Mouse (Mus musculus) kidney, adult 2 months (tissue): ENCODE data around the gene Khdrbs2. TPM values are rescaled to one million over a fixed set of nuclear protein-coding genes. Genes with fewer than 3 reads are reported as not detected.

Experiments used
- DNase-seq: peaks from one replicate; pipeline ENCODE4 v3.0.0; 2021
- H3K27ac ChIP-seq: fragments of 200-500 bp; 2 replicates; pipeline ENCODE4 v1.5.1; 2012; ENCODE audit warnings: low read depth, low read length, control low read depth, inconsistent platforms; ENCODE audit not compliant: insufficient read depth
- H3K27me3 ChIP-seq: fragments of 200-500 bp; replicated peaks from 2 replicates; pipeline ENCODE4 v1.6.1; 2012; ENCODE audit warnings: mild to moderate bottlenecking, moderate library complexity, low read length, inconsistent platforms; ENCODE audit not compliant: control insufficient read depth, insufficient read depth
- H3K36me3 ChIP-seq: fragments of 200-500 bp; 2 replicates; pipeline ENCODE4 v1.6.1; 2012; ENCODE audit warnings: mild to moderate bottlenecking, moderate library complexity, low read length, inconsistent platforms; ENCODE audit not compliant: control insufficient read depth, insufficient read depth
- H3K4me1 ChIP-seq: fragments of 200-500 bp; 2 replicates; pipeline ENCODE4 v1.6.1; 2011; ENCODE audit warnings: low read length; ENCODE audit not compliant: control insufficient read depth, insufficient read depth
- H3K4me3 ChIP-seq: fragments of 200-500 bp; 2 replicates; pipeline ENCODE4 v1.5.1; 2011; ENCODE audit warnings: mild to moderate bottlenecking, low read depth, low read length, control low read depth; ENCODE audit not compliant: insufficient read depth
- CTCF ChIP-seq: fragments of 200-500 bp; conservative IDR thresholded peaks from 2 replicates; pipeline ENCODE4 v1.5.1; 2011; ENCODE audit warnings: low read depth, mild to moderate bottlenecking, control low read depth, low read length, moderate library complexity, mixed read lengths; ENCODE audit not compliant: insufficient read depth, insufficient read length
- POLR2A ChIP-seq: fragments of 200-500 bp; IDR thresholded peaks from one replicate; pipeline ENCODE4 v1.6.1; 2011; ENCODE audit warnings: low read depth, low read length, control low read depth
- WGBS: fragments of 180-500 bp; shearing (Covaris S2); methylation state at CpG from one replicate; pipeline ENCODE4 v1.1.7; 2018; 5-methylcytosine and 5-hydroxymethylcytosine counted together
- polyA plus RNA-seq: library from polyadenylated mRNA; depleted of rRNA; stranded (reverse); fragments of >200 nt; gene quantifications from 2 replicates; pipeline ENCODE4 v1.2.3, GENCODE M21; 2012

Khdrbs2 gene
- polyA plus RNA-seq, 1 experiment: 0.03 TPM

DNA sequence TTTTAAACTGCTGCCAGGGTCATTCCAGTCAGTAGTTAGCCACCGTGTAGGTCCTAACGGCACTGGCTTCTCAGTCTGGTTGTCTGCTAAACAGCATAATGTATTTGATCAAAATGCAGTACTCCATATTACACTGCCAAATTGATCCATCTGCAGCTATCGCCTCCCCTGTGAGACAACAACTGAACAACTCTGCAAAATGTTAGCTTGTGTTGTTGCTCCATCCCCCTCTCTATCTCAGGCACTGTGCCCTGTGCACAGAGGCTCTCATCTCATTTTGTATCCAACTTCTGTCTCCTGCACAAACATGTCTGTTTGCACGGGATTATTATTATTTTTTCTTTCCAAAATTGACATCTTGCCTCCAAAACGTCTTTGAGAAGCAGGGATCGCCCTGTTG is 225.0 kb downstream of the Khdrbs2 start:
- TF ChIP-seq POLR2A: no peak
- DNase-seq: no peak
- Histone ChIP-seq H3K4me1 (no peaks in the 10 kb centered on the region), H3K27me3 (no peaks in the 10 kb centered on the region), H3K27ac (no peak overlapping the region), H3K4me3 (no peak overlapping the region), H3K36me3 (no peaks in the 10 kb centered on the region)
- 75% methylated on average over 6 of the region's 6 CpGs for WGBS

DNA sequence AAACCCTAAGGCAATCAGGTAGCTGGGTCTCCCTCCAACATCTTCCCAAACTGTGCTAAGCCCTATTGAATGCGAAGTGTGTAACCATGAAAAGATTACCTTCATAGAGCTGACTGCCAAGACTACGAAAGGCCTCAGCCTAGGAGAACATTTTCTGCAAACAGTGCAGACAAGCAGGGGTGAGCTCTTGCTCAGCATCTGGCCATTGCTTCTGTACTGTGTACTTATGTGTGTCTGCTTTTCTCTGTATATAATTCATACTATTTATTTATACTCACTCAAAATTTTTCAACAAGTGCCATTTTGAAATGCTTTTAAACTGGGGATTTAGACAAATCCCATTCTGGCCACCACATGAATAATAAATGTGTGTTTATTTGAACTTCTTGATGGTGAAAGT is 235.1 kb downstream of the Khdrbs2 start:
- H3K27ac ChIP-seq: no peak overlapping the region
- 84% methylated on average over 2 of the region's 2 CpGs for WGBS
- TF ChIP-seq CTCF (no peak), POLR2A (no peak)

DNA sequence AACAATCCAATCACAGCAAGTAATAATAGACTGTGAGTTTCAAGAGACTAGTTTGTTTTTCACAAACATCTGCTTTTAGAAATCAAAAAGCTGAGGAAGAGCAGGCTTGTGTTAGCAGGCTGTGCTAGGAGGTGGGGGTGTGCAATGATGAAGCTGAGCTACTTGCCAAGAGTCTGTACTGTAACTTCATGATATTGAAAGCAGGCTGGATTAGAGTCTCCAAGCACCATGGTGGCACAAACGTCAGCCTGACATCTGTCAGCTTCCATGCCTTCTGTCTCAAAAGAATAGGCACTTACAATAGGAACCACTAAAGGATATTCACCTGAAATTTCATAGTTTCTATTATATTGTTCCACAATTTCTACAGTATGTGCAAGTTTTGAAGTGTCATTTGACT is 255.9 kb downstream of the Khdrbs2 start:
- no peaks in the 10 kb centered on the region for H3K27me3 ChIP-seq
- no peak overlapping the region for H3K27ac ChIP-seq
- 46% methylated on average over 1 of the region's 1 CpGs for WGBS
- H3K4me1 ChIP-seq: no peaks in the 10 kb centered on the region
- H3K36me3 ChIP-seq: no peaks in the 10 kb centered on the region
- no peak overlapping the region for H3K4me3 ChIP-seq
- no peak for DNase-seq
- TF ChIP-seq POLR2A: no peak
- TF ChIP-seq CTCF: no peak

More for the DNA sequence above, 235.1 kb downstream of the Khdrbs2 start:
- Histone ChIP-seq H3K4me3 (no peak overlapping the region), H3K27me3 (no peaks in the 10 kb centered on the region), H3K36me3 (no peaks in the 10 kb centered on the region), H3K4me1 (no peaks in the 10 kb centered on the region)
- DNase-seq: no peak

DNA sequence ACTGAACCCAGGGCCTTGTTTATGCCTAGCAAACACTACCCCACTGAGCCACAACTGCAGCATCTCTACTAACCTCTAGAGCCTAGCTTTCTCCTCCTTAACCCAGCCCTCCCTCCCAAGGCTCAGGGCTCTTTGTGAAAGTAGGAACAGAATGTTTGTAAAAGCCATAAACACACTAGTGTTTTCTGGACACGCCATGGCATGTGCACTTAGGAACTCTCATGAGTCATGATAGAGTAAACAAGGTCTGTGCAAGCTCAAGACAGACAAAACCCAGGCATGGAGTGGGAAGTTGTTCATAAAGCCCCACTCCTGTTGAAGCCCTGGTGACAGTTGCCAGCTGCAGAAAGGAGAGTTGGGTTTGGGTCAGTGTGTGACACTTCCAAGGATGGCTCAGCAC is 257.0 kb downstream of the Khdrbs2 start:
- H3K36me3 ChIP-seq: no peaks in the 10 kb centered on the region
- H3K4me3 ChIP-seq: no peak overlapping the region
- H3K4me1 ChIP-seq: no peaks in the 10 kb centered on the region
- no peak for DNase-seq
- WGBS: 48% methylated on average over 1 of the region's 1 CpGs
- no peaks in the 10 kb centered on the region for H3K27me3 ChIP-seq
- no peak overlapping the region for H3K27ac ChIP-seq
- TF ChIP-seq POLR2A (no peak), CTCF (no peak)

- DNase-seq: no peak
These were observed 258.0 kb downstream of the Khdrbs2 start for GRCm38 (mm10) chr1:32430516-32430915.

DNA sequence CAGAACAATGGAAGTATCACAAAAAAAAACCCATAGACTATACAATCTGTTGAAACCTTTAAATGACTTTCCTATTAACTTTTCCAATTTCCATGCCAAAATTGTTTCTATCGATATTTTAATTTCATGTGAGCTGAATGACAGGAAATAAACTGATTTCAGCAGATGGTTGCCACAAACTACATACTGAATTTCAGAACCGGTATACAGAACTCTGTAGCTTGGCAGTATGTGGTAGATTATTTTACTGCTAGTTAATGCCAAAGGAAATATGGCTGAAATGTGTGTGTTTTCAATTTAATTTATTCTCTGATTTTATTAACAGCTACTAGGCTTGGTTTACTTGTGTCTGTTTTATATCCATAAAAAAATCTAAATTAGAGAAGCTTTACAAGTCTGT is 260.6 kb downstream of the Khdrbs2 start:
- Histone ChIP-seq H3K27ac (no peak overlapping the region), H3K4me3 (no peak overlapping the region), H3K4me1 (no peaks in the 10 kb centered on the region), H3K27me3 (no peaks in the 10 kb centered on the region), H3K36me3 (no peaks in the 10 kb centered on the region)
- no peak for DNase-seq
- whole genome bisulfite sequencing: 84% methylated on average over 2 of the region's 2 CpGs
- TF ChIP-seq POLR2A: no peak
- TF ChIP-seq CTCF: no peak

More at GRCm38 (mm10) chr1:32430516-32430915, 258.0 kb downstream of the Khdrbs2 start:
- no peak overlapping the region for H3K27ac ChIP-seq
- TF ChIP-seq POLR2A (no peak), CTCF (no peak)
- H3K4me3 ChIP-seq: no peak overlapping the region
- 80% methylated on average over 3 of the region's 3 CpGs for WGBS
- H3K27me3 ChIP-seq: no peaks in the 10 kb centered on the region
- H3K4me1 ChIP-seq: no peaks in the 10 kb centered on the region
- H3K36me3 ChIP-seq: no peaks in the 10 kb centered on the region

DNA sequence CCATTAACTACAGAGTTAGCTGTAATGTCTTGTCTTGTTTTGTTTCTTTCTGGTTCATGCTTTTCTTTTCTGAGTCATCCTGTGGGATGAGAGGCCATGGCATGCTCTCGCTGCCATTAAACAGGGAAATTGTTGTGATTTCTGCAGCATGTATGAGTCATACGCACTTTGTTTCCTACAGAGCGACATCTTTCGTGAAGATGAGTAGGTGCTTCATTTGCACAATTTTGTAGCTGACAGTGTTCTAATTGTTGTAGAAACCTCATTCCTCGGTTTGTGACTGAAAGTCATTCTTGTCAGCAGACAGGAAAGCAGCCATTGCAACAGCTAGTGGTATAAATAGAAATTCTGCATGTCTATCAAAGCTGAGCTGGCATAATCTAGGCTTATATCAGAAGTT is 271.4 kb downstream of the Khdrbs2 start:
- Histone ChIP-seq H3K27ac (no peak overlapping the region), H3K4me3 (no peak overlapping the region), H3K36me3 (no peaks in the 10 kb centered on the region), H3K4me1 (no peaks in the 10 kb centered on the region), H3K27me3 (no peaks in the 10 kb centered on the region)
- TF ChIP-seq CTCF (no peak), POLR2A (no peak)
- no peak for DNase-seq
- WGBS: 81% methylated on average over 5 of the region's 5 CpGs

GRCm38 (mm10) chr1:32463103-32463516 is 290.6 kb downstream of the Khdrbs2 start:
- no peaks in the 10 kb centered on the region for H3K4me1 ChIP-seq
- no peak overlapping the region for H3K27ac ChIP-seq
- TF ChIP-seq POLR2A (no peak), CTCF (no peak)
- WGBS: 82% methylated on average over 6 of the region's 6 CpGs
- no peaks in the 10 kb centered on the region for H3K36me3 ChIP-seq
- no peak overlapping the region for H3K4me3 ChIP-seq
- DNase-seq: no peak
- H3K27me3 ChIP-seq: no peaks in the 10 kb centered on the region
